In the genomic region with DNA sequence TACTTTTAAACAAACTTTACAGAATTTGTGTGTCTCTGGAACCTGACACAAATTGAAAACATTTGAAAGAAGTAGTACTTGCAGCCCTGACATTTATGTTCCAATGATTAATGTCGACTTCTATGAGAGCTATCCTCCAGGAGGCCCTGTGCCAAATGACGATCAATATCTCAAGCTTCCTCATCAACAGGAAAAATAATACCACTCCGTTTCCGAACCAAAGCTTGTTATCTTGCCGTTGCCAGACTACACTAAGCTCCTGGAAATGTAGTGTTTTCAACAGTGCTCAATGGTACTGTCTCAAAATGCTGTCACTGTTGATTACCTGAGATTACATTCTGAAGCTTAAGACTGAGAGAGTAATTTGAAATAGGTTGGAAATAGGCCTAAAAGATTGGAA, we compare ENCODE assay signal across 20 mouse cellular contexts. TPM values are rescaled to one million over a fixed set of nuclear protein-coding genes. Genes with fewer than 3 reads are reported as not detected.
A peak's percentile ranks its signal among the peaks of the same experiment; 100 is the strongest.
DNase-seq lines count a peak whose midpoint lies in the region; ATAC-seq lines count a peak whose summit lies in the region.
"Had no signal": no experiment of that assay in that cellular context is flagged by ENCODE, and none has a peak within 500 bp of the region (broad histone marks: within the 10 kb centered on the region; RNA-seq: fewer than 3 reads in every experiment).

No protein-coding gene starts in this region.

- H3K9ac ChIP-seq in midbrain, embryonic 14.5 days (replicated peaks; ENCODE audit: low read length) = no peak overlapping the region
- H3K9ac ChIP-seq: embryonic facial prominence, embryonic 13.5 days; heart, embryonic 15.5 days; liver, postnatal 0 days had no signal

- H3K9me3 ChIP-seq in midbrain, embryonic 14.5 days (ENCODE audit: control insufficient read depth, low read length) = no peaks in the 10 kb centered on the region
- no peaks in the 10 kb centered on the region for H3K9me3 ChIP-seq in midbrain, embryonic 10.5 days (replicated peaks)
- H3K9me3 ChIP-seq: embryonic facial prominence, embryonic 13.5 days; heart, embryonic 15.5 days; limb, embryonic 10.5 days had no signal

- DNase-seq in embryo, embryonic 11 days = peak; percentile 25
- no peak for DNase-seq in embryo, embryonic 10.5 days (ENCODE audit: low spot score)
- peak; percentile 38 for DNase-seq in midbrain, embryonic 14.5 days
- no peak for DNase-seq in midbrain, embryonic 10.5 days (ENCODE audit: low spot score)
- peak; percentile 79 for DNase-seq in MN1 (ENCODE audit: low spot score)
- DNase-seq in left cerebral cortex, postnatal 14 days (ENCODE audit: low spot score in 2 of 2) = no peak
- DNase-seq in right cerebral cortex, postnatal 4 days = no peak
- DNase-seq: cerebellum, adult 9-10 months; gastrocnemius, postnatal 25 days; heart, postnatal 4 days; kidney, postnatal 36 days; liver, postnatal 0 days; lung, postnatal 4 days; thymus, postnatal 14 days had no signal

- intact Hi-C loops in left cerebral cortex, postnatal 14 days (cut with DNase I) = no loop called here

- no peaks in the 10 kb centered on the region for H3K36me3 ChIP-seq in midbrain, embryonic 14.5 days (ENCODE audit: control insufficient read depth, insufficient read depth, low read length)
- no peaks in the 10 kb centered on the region for H3K36me3 ChIP-seq in midbrain, embryonic 10.5 days
- H3K36me3 ChIP-seq: embryonic facial prominence, embryonic 13.5 days; heart, embryonic 15.5 days; limb, embryonic 10.5 days had no signal

- H3K4me2 ChIP-seq in midbrain, embryonic 14.5 days (ENCODE audit: low read length) = no peak overlapping the region
- H3K4me2 ChIP-seq: embryonic facial prominence, embryonic 13.5 days; heart, embryonic 15.5 days had no signal

- no peaks in the 10 kb centered on the region for H3K4me1 ChIP-seq in midbrain, embryonic 14.5 days (ENCODE audit: control insufficient read depth, insufficient read depth, low read length)
- H3K4me1 ChIP-seq in midbrain, embryonic 10.5 days = peaks cover 5% of the 10 kb centered on the region; the same call in 1 of the 2 replicates
- H3K4me1 ChIP-seq: heart, embryonic 15.5 days had no signal

- ATAC-seq in midbrain, embryonic 14.5 days (ENCODE audit: low FRiP score, low TSS enrichment) = no peak
- ATAC-seq in megakaryocyte progenitor cell, adult 5-6 weeks (replicated peaks; ENCODE audit: poor library complexity) = 0 out of 2 replicates have a peak, but pooled peaks have one; percentile 8
- ATAC-seq: intestine, embryonic 16.5 days; liver, postnatal 0 days had no signal

- H3K4me3 ChIP-seq in midbrain, embryonic 14.5 days (replicated peaks; ENCODE audit: low read depth, low read length) = no peak overlapping the region
- H3K4me3 ChIP-seq in midbrain, embryonic 10.5 days = no peak overlapping the region
- H3K4me3 ChIP-seq: embryonic facial prominence, embryonic 13.5 days; heart, embryonic 15.5 days; limb, embryonic 10.5 days had no signal

- 54% methylated on average over 5 of the region's 5 CpGs for WGBS in midbrain, embryonic 14.5 days
- 71% methylated on average over 5 of the region's 5 CpGs for WGBS in midbrain, embryonic 10.5 days

- H3K27me3 ChIP-seq in midbrain, embryonic 14.5 days (ENCODE audit: control insufficient read depth, insufficient read depth, low read length) = no peaks in the 10 kb centered on the region
- H3K27me3 ChIP-seq in midbrain, embryonic 10.5 days (ENCODE audit: low read depth, poor library complexity, severe bottlenecking) = no peaks in the 10 kb centered on the region
- H3K27me3 ChIP-seq: CH12.LX; embryonic facial prominence, embryonic 13.5 days; heart, embryonic 15.5 days had no signal

- no peak overlapping the region for H3K27ac ChIP-seq in midbrain, embryonic 14.5 days (replicated peaks; ENCODE audit: low read depth, low read length)
- no peak overlapping the region for H3K27ac ChIP-seq in midbrain, embryonic 10.5 days (replicated peaks)
- H3K27ac ChIP-seq: embryonic facial prominence, embryonic 13.5 days; heart, embryonic 15.5 days; limb, embryonic 10.5 days had no signal

RNA-seq across cellular contexts. Expression of a gene that starts 13.7 kb away (rescaled TPM):
- 123 and 132 TPM in 2 replicates for polyA plus RNA-seq in midbrain, embryonic 14.5 days (2014; fragmentation: Nextera tagmentation; extraction: Ambion mirVana)
- polyA plus RNA-seq in midbrain, embryonic 10.5 days (2016; fragmentation: Nextera tagmentation; extraction: Ambion mirVana) = 48.0 and 54.3 TPM in 2 replicates
- 137 and 196 TPM in 2 replicates for total RNA-seq in megakaryocyte progenitor cell, adult 5-6 weeks (2015)
- total RNA-seq in megakaryocyte progenitor cell, adult 5-6 weeks (2017) = 73.7 and 95.2 TPM in 2 replicates
- 10 to 100 TPM; 52.5 to 64.5 TPM for total RNA-seq in left cerebral cortex, postnatal 14 days (2021)

Comparison
In these comparisons a context has a peak if more than half of its experiments do, and no peak if none do; other contexts are left out.
1. DNase-seq: peak in embryo, embryonic 11 days (single experiment), midbrain, embryonic 14.5 days (single experiment) and MN1 (single experiment); none in embryo, embryonic 10.5 days (single experiment), midbrain, embryonic 10.5 days (single experiment), left cerebral cortex, postnatal 14 days (0 of 2) and right cerebral cortex, postnatal 4 days (single experiment).